Mouse (Mus musculus) CH12.LX (cell line): ENCODE data around the gene Sugct. TPM values are rescaled to one million over a fixed set of nuclear protein-coding genes. Genes with fewer than 3 reads are reported as not detected.

Experiments used
- DNase-seq: peaks from one replicate; pipeline ENCODE4 v3.0.0-alpha.2; 2013; ENCODE audit errors: extremely low read depth
- H3K27ac ChIP-seq: 2 replicates; pipeline ENCODE4 v1.5.1; 2012; ENCODE audit warnings: low read depth, mild to moderate bottlenecking, control low read depth, moderate library complexity; ENCODE audit not compliant: insufficient read depth
- H3K27me3 ChIP-seq: replicated peaks from 2 replicates; pipeline ENCODE3; 2012; ENCODE audit warnings: inconsistent platforms
- H3K36me3 ChIP-seq, 2 experiments: replicated peaks in 1 of 2; 2 replicates each; pipeline versions ENCODE3 to v1.6.1; 2012; ENCODE audit warnings: inconsistent platforms in 1 of 2, low read length in 1 of 2, mild to moderate bottlenecking in 1 of 2, mixed read lengths in 1 of 2, moderate library complexity in 1 of 2; ENCODE audit not compliant: control insufficient read depth in 1 of 2, insufficient read depth in 1 of 2
- H3K4me1 ChIP-seq, 2 experiments: 2 replicates each; pipeline ENCODE4 v1.6.1; 2012; ENCODE audit warnings: inconsistent platforms in 1 of 2, moderate library complexity in 1 of 2; ENCODE audit not compliant: insufficient read depth in 2 of 2, control insufficient read depth in 1 of 2
- H3K4me2 ChIP-seq: 2 replicates; pipeline ENCODE4 v1.6.1; 2012; ENCODE audit warnings: low read depth, mild to moderate bottlenecking, control low read depth; ENCODE audit not compliant: poor library complexity, insufficient read depth, severe bottlenecking
- H3K4me3 ChIP-seq, 3 experiments: fragments of 150-350 bp in 1 of 3; sonication (generic) in 1 of 3; replicated peaks in 1 of 3; 2 replicates each; pipeline versions ENCODE3 to v1.5.1; 2011 to 2012; ENCODE audit warnings: low read depth in 2 of 3, low read length in 2 of 3, mild to moderate bottlenecking in 2 of 3, moderate library complexity in 2 of 3, control low read depth in 1 of 3, improper control_type of control experiment in 1 of 3, inconsistent platforms in 1 of 3, mixed read lengths in 1 of 3; ENCODE audit not compliant: poor library complexity in 1 of 3
- H3K79me2 ChIP-seq: replicated peaks from 2 replicates; pipeline ENCODE4 v1.6.1; 2012; ENCODE audit warnings: mild to moderate bottlenecking, moderate library complexity; ENCODE audit not compliant: control insufficient read depth, poor library complexity, insufficient read depth, severe bottlenecking; ENCODE audit errors: extremely low read depth
- H3K9ac ChIP-seq: 2 replicates; pipeline ENCODE4 v1.6.1; 2012; ENCODE audit warnings: low read depth, mild to moderate bottlenecking, control low read depth, moderate library complexity; ENCODE audit not compliant: insufficient read depth
- H3K9me3 ChIP-seq: replicated peaks from 2 replicates; pipeline ENCODE3; 2012; ENCODE audit warnings: low read length, inconsistent platforms, mixed read lengths
- BHLHE40 ChIP-seq: IDR thresholded peaks from 2 replicates; pipeline ENCODE4 v1.6.1; 2011; ENCODE audit warnings: mild to moderate bottlenecking, low read depth, low read length, improper control_type of control experiment
- CHD1 ChIP-seq: IDR thresholded peaks from 2 replicates; pipeline ENCODE4 v1.6.1; 2012; ENCODE audit warnings: low read depth, low read length, improper control_type of control experiment, inconsistent platforms
- CHD2 ChIP-seq: IDR thresholded peaks from 2 replicates; pipeline ENCODE4 v1.6.1; 2011; ENCODE audit warnings: low read length, improper control_type of control experiment
- CTCF ChIP-seq, 2 experiments: IDR thresholded peaks in 1 of 2; conservative IDR thresholded peaks in 1 of 2; 2 replicates each; pipeline ENCODE4 v1.5.1; 2011 to 2012; ENCODE audit warnings: low read depth in 2 of 2, low read length in 2 of 2, improper control_type of control experiment in 1 of 2, inconsistent platforms in 1 of 2, mild to moderate bottlenecking in 1 of 2, moderate library complexity in 1 of 2
- HCFC1 ChIP-seq: IDR thresholded peaks from 2 replicates; pipeline ENCODE4 v1.6.1; 2012; ENCODE audit warnings: low read depth, mild to moderate bottlenecking, inconsistent platforms, low read length, improper control_type of control experiment
- KAT2A ChIP-seq: IDR thresholded peaks from 2 replicates; pipeline ENCODE4 v1.6.1; 2012; ENCODE audit warnings: low read length, improper control_type of control experiment, inconsistent platforms; ENCODE audit not compliant: insufficient replicate concordance
- MAX ChIP-seq: IDR thresholded peaks from 2 replicates; pipeline ENCODE4 v1.6.1; 2011; ENCODE audit warnings: low read length, improper control_type of control experiment
- MEF2A ChIP-seq: IDR thresholded peaks from 2 replicates; pipeline ENCODE4 v1.6.1; 2014; ENCODE audit warnings: low read depth, mild to moderate bottlenecking, inconsistent platforms, low read length, improper control_type of control experiment, borderline replicate concordance
- NELFE ChIP-seq: IDR thresholded peaks from 2 replicates; pipeline ENCODE4 v1.6.1; 2011; ENCODE audit warnings: low read depth, low read length, improper control_type of control experiment
- PAX5 ChIP-seq: IDR thresholded peaks from 2 replicates; pipeline ENCODE4 v1.6.1; 2012; ENCODE audit warnings: low read length, inconsistent platforms, mixed read lengths
- RAD21 ChIP-seq: IDR thresholded peaks from 2 replicates; pipeline ENCODE4 v1.6.1; 2011; ENCODE audit warnings: low read depth, mild to moderate bottlenecking, low read length, improper control_type of control experiment, moderate library complexity
- SIN3A ChIP-seq: IDR thresholded peaks from 2 replicates; pipeline ENCODE4 v1.6.1; 2012; ENCODE audit warnings: low read length, improper control_type of control experiment, inconsistent platforms
- TCF12 ChIP-seq: IDR thresholded peaks from 2 replicates; pipeline ENCODE4 v1.6.1; 2014; ENCODE audit warnings: low read depth, mild to moderate bottlenecking, inconsistent platforms, low read length, improper control_type of control experiment
- USF1 ChIP-seq: IDR thresholded peaks from 2 replicates; pipeline ENCODE4 v1.6.1; 2014; ENCODE audit warnings: low read depth, mild to moderate bottlenecking, inconsistent platforms, low read length, improper control_type of control experiment
- USF2 ChIP-seq: conservative IDR thresholded peaks from 2 replicates; pipeline ENCODE4 v1.6.1; 2011; ENCODE audit warnings: low read depth, low read length, improper control_type of control experiment
- ZC3H11A ChIP-seq: IDR thresholded peaks from 2 replicates; pipeline ENCODE4 v1.6.1; 2012; ENCODE audit warnings: low read depth, mild to moderate bottlenecking, inconsistent platforms, low read length, improper control_type of control experiment
- ZKSCAN1 ChIP-seq: IDR thresholded peaks from 2 replicates; pipeline ENCODE4 v1.6.1; 2012; ENCODE audit warnings: low read depth, inconsistent platforms, low read length, improper control_type of control experiment, borderline replicate concordance
- dilution Hi-C: fragments of 300-500 bp; cut with MboI; formaldehyde crosslinking; loops from 2 replicates; pipeline ENCODE4 v1.14.3; 2020; ENCODE audit warnings: low sequenced_read_pairs; ENCODE audit not compliant: extremely low pct_unique_long_range_greater_than_20kb, extremely low pct_ligation_motif_present
- in situ Hi-C: fragments of 300-500 bp; cut with MboI; formaldehyde crosslinking; loops from 3 replicates; pipeline ENCODE4 v1.14.3; 2019; ENCODE audit warnings: low sequenced_read_pairs, low pct_ligation_motif_present, low pct_unique_long_range_greater_than_20kb, mixed read lengths
- polyA plus RNA-seq: library from polyadenylated mRNA; unstranded; fragments of >175 nt; gene quantifications from 2 replicates; pipeline ENCODE4 v1.2.1, GENCODE M21; 2012; ENCODE audit warnings: low read depth; ENCODE audit not compliant: insufficient read length
- total RNA-seq, 2 experiments: library from RNA; depleted of rRNA; stranded (reverse); fragments of 300-350 nt in 1 of 2; fragments of >200 nt in 1 of 2; gene quantifications; 2 replicates each; pipeline ENCODE4 v1.2.3; 2012 to 2014

Gene Sugct
- total and polyA plus RNA-seq, 3 experiments = 0.42 to 0.87 (median 0.56) TPM

GRCm38 (mm10) chr13:16829589-16829988, 865.8 kb downstream of the Sugct start:
- TF ChIP-seq CHD2 (no peak), NELFE (no peak), USF1 (no peak), ZKSCAN1 (no peak)
- no peaks in the 10 kb centered on the region for H3K36me3 ChIP-seq
- no peak for DNase-seq
- no peaks in the 10 kb centered on the region for H3K4me1 ChIP-seq
- H3K9ac ChIP-seq = no peak overlapping the region
- dilution Hi-C loops (no loop called here), in situ Hi-C loops (no loop called here)
- H3K9me3 ChIP-seq = no peaks in the 10 kb centered on the region
- H3K79me2 ChIP-seq = no peaks in the 10 kb centered on the region
- H3K27me3 ChIP-seq = no peaks in the 10 kb centered on the region
- H3K4me2 ChIP-seq = no peak overlapping the region
- H3K27ac ChIP-seq = no peak overlapping the region
- no peak overlapping the region for H3K4me3 ChIP-seq

GRCm38 (mm10) chr13:16825619-16826018, 869.7 kb downstream of the Sugct start:
- no peak for TF ChIP-seq MEF2A
- TF ChIP-seq HCFC1 = no peak
- TF ChIP-seq SIN3A = no peak
- TF ChIP-seq USF2 = no peak
- TF ChIP-seq CTCF (conservative IDR thresholded peaks at IDR 0.05 in 1 of 2, IDR thresholded peaks at IDR 0.05 in 1 of 2; ENCODE audit: low read depth in 2 of 2, low read length in 2 of 2) = no peak
- TF ChIP-seq MAX = no peak
- TF ChIP-seq ZC3H11A = no peak
- TF ChIP-seq TCF12 = no peak
- TF ChIP-seq PAX5 = no peak
- TF ChIP-seq BHLHE40 = no peak
- no peak for TF ChIP-seq RAD21
- TF ChIP-seq KAT2A = no peak
- dilution Hi-C loops (no loop called here), in situ Hi-C loops (no loop called here)
- H3K9me3 ChIP-seq = no peaks in the 10 kb centered on the region
- H3K4me1 ChIP-seq = no peaks in the 10 kb centered on the region
- DNase-seq = no peak
- H3K27ac ChIP-seq = no peak overlapping the region
- H3K4me3 ChIP-seq = no peak overlapping the region
- no peaks in the 10 kb centered on the region for H3K36me3 ChIP-seq
- H3K4me2 ChIP-seq = no peak overlapping the region
- no peak overlapping the region for H3K9ac ChIP-seq
- H3K27me3 ChIP-seq = no peaks in the 10 kb centered on the region
- H3K79me2 ChIP-seq = no peaks in the 10 kb centered on the region

- no peaks in the 10 kb centered on the region for H3K27me3 ChIP-seq
- H3K79me2 ChIP-seq = no peaks in the 10 kb centered on the region
- no peak for TF ChIP-seq CHD1
- TF ChIP-seq TCF12 = no peak
- no peak for DNase-seq
- no peaks in the 10 kb centered on the region for H3K9me3 ChIP-seq
- no peak overlapping the region for H3K9ac ChIP-seq
- in situ Hi-C loops (no loop called here), dilution Hi-C loops (no loop called here)
- H3K4me2 ChIP-seq = no peak overlapping the region
- H3K27ac ChIP-seq = no peak overlapping the region
- no peak overlapping the region for H3K4me3 ChIP-seq
- no peaks in the 10 kb centered on the region for H3K36me3 ChIP-seq
- peaks cover 0 to 4% of the 10 kb centered on the region in 2 experiments; a peak in 2 of 4 replicates for H3K4me1 ChIP-seq
Measured at GRCm38 (mm10) chr13:16821785-16822184, 873.6 kb downstream of the Sugct start.
